Mouse (Mus musculus): ENCODE measurements around the gene Tmem234. TPM values are rescaled to one million over a fixed set of nuclear protein-coding genes. Genes with fewer than 3 reads are reported as not detected.
A peak's percentile ranks its signal among the peaks of the same experiment; 100 is the strongest.

Tmem234 gene
- total RNA-seq, 2 experiments from 2014 or later, result 95.6 to 99.1 TPM

- DNase-seq (ENCODE audit: low spot score in 2 of 2), result no peak
These were observed 22.8 kb upstream of the Tmem234 start for GRCm38 (mm10) chr4:129577688-129578087.

GRCm38 (mm10) chr4:129578466-129578865 lies 22.0 kb upstream of the Tmem234 start, which contains the start of gene Fam167b:
Gene Fam167b (minus strand): TSS chr4:129578549.
- DNase-seq (ENCODE audit: low spot score in 2 of 2), result no peak

GRCm38 (mm10) chr4:129580347-129580746 lies 20.1 kb upstream of the Tmem234 start:
- DNase-seq (ENCODE audit: low spot score in 2 of 2), result no peak

GRCm38 (mm10) chr4:129582251-129582650 lies 18.2 kb upstream of the Tmem234 start:
- no peak for DNase-seq (ENCODE audit: low spot score in 2 of 2)

GRCm38 (mm10) chr4:129584370-129584769 lies 16.1 kb upstream of the Tmem234 start:
- no peak for DNase-seq (ENCODE audit: low spot score in 2 of 2)

- DNase-seq (ENCODE audit: low spot score in 2 of 2), result peak; percentile 85 to 89
These were observed 15.4 kb upstream of the Tmem234 start for GRCm38 (mm10) chr4:129584884-129585608.

- DNase-seq (ENCODE audit: low spot score in 2 of 2), result no peak
These were observed 14.7 kb upstream of the Tmem234 start for GRCm38 (mm10) chr4:129585773-129586172.

- DNase-seq (ENCODE audit: low spot score in 2 of 2), result no peak
These were observed 13.5 kb upstream of the Tmem234 start for GRCm38 (mm10) chr4:129586943-129587342.

GRCm38 (mm10) chr4:129588865-129589264 lies 11.6 kb upstream of the Tmem234 start:
- no peak for DNase-seq (ENCODE audit: low spot score in 2 of 2)

- DNase-seq (ENCODE audit: low spot score in 2 of 2), result peak; percentile 82 to 86
These were observed 8.1 kb downstream of the Tmem234 start for GRCm38 (mm10) chr4:129608426-129609025.

- no peak for DNase-seq (ENCODE audit: low spot score in 2 of 2)
These were observed 8.7 kb downstream of the Tmem234 start for GRCm38 (mm10) chr4:129609139-129609631.

- DNase-seq (ENCODE audit: low spot score in 2 of 2), result no peak
These were observed 9.6 kb downstream of the Tmem234 start for GRCm38 (mm10) chr4:129610026-129610425.

- no peak for DNase-seq (ENCODE audit: low spot score in 2 of 2)
These were observed 10.0 kb downstream of the Tmem234 start for GRCm38 (mm10) chr4:129610472-129610871.

GRCm38 (mm10) chr4:129614093-129614492 lies 13.6 kb downstream of the Tmem234 start, which contains the start of gene Dcdc2b:
Gene Dcdc2b (minus strand): TSS chr4:129614257.
- DNase-seq (ENCODE audit: low spot score in 2 of 2), result no peak

GRCm38 (mm10) chr4:129615801-129616290 lies 15.4 kb downstream of the Tmem234 start:
- no peak for DNase-seq (ENCODE audit: low spot score in 2 of 2)

- DNase-seq (ENCODE audit: low spot score in 2 of 2), result no peak
These were observed 16.2 kb downstream of the Tmem234 start for GRCm38 (mm10) chr4:129616631-129617030.

- no peak for DNase-seq (ENCODE audit: low spot score in 2 of 2)
These were observed 16.7 kb downstream of the Tmem234 start for GRCm38 (mm10) chr4:129617121-129617641.

GRCm38 (mm10) chr4:129618031-129618430 lies 17.6 kb downstream of the Tmem234 start:
- no peak for DNase-seq (ENCODE audit: low spot score in 2 of 2)

- DNase-seq (ENCODE audit: low spot score in 2 of 2), result peak; percentile 94 to 96
These were observed 18.6 kb downstream of the Tmem234 start, which contains the start of gene Iqcc for GRCm38 (mm10) chr4:129618786-129619691. Gene Iqcc (minus strand): TSS chr4:129619099.

- no peak for DNase-seq (ENCODE audit: low spot score in 2 of 2)
These were observed 20.2 kb downstream of the Tmem234 start for GRCm38 (mm10) chr4:129620419-129621282.
